Mouse (Mus musculus) heart, postnatal 0 days (tissue): ENCODE results near the gene Gimap3.

Source experiments
- CTCF ChIP-seq: IDR thresholded peaks from 2 replicates; pipeline ENCODE4 v1.5.1; 2016; ENCODE audit warnings: antibody characterized with exemption, control low read depth, low read depth
- EP300 ChIP-seq: IDR thresholded peaks from 2 replicates; pipeline ENCODE4 v1.6.1; 2016; ENCODE audit warnings: antibody characterized with exemption, low read depth

GRCm38 (mm10) chr6:48768178-48768869 is 2.3 kb downstream of the Gimap3 start:
- no peak for TF ChIP-seq CTCF
- no peak for TF ChIP-seq EP300
